Mouse (Mus musculus) frontal cortex, adult 2 months (tissue): ENCODE results near the gene Crebrf. TPM values are rescaled to one million over a fixed set of nuclear protein-coding genes. Genes with fewer than 3 reads are reported as not detected.

Experiments used
- DNase-seq, 2 experiments: peaks; one replicate each; pipeline ENCODE4 v3.0.0; 2022; ENCODE audit warnings: low spot score in 1 of 2; ENCODE audit errors: extremely low spot score in 1 of 2
- polyA plus RNA-seq: library from polyadenylated mRNA; depleted of rRNA; stranded (reverse); fragments of >200 nt; gene quantifications from 2 replicates; pipeline ENCODE4 v1.2.3, GENCODE M21; 2012

The Crebrf gene
- polyA plus RNA-seq, 1 experiment: 17.6 TPM

- no peak for DNase-seq
These were observed 60.8 kb downstream of the Crebrf start for GRCm38 (mm10) chr17:26776211-26776610.

- DNase-seq: no peak
These were observed 62.6 kb downstream of the Crebrf start for GRCm38 (mm10) chr17:26778001-26778400.

- no peak for DNase-seq
These were observed 63.1 kb downstream of the Crebrf start for GRCm38 (mm10) chr17:26778430-26779100.

- no peak for DNase-seq
These were observed 64.0 kb downstream of the Crebrf start for GRCm38 (mm10) chr17:26779471-26779870.

GRCm38 (mm10) chr17:26780750-26781571 lies 65.5 kb downstream of the Crebrf start, which contains the start of gene Bnip1:
Gene Bnip1, plus strand, starts transcription at chr17:26781066.
- DNase-seq: peak; percentile 68 to 85

- no peak for DNase-seq
These were observed 66.2 kb downstream of the Crebrf start for GRCm38 (mm10) chr17:26781610-26782043.

- DNase-seq: no peak
These were observed 69.1 kb downstream of the Crebrf start for GRCm38 (mm10) chr17:26784525-26784924.

- no peak for DNase-seq
These were observed 71.1 kb downstream of the Crebrf start for GRCm38 (mm10) chr17:26786586-26786985.

GRCm38 (mm10) chr17:26788986-26789385 lies 73.5 kb downstream of the Crebrf start:
- DNase-seq: no peak

- DNase-seq: no peak
These were observed 74.2 kb downstream of the Crebrf start for GRCm38 (mm10) chr17:26789460-26790268.

- DNase-seq: no peak
These were observed 75.1 kb downstream of the Crebrf start for GRCm38 (mm10) chr17:26790269-26791214.

GRCm38 (mm10) chr17:26791580-26791979 lies 76.1 kb downstream of the Crebrf start:
- DNase-seq: peak; percentile 27 to 63

- DNase-seq: no peak
These were observed 76.6 kb downstream of the Crebrf start for GRCm38 (mm10) chr17:26792096-26792495.

GRCm38 (mm10) chr17:26793068-26793765 lies 77.8 kb downstream of the Crebrf start:
- no peak for DNase-seq

GRCm38 (mm10) chr17:26794744-26795143 lies 79.3 kb downstream of the Crebrf start:
- peak in 1 of 2 experiments; percentile 74 for DNase-seq

GRCm38 (mm10) chr17:26795386-26795785 lies 79.9 kb downstream of the Crebrf start:
- no peak for DNase-seq

- DNase-seq: no peak
These were observed 82.1 kb downstream of the Crebrf start for GRCm38 (mm10) chr17:26797379-26798128.

GRCm38 (mm10) chr17:26802886-26803285 lies 87.4 kb downstream of the Crebrf start:
- no peak for DNase-seq
